Mouse (Mus musculus) embryonic fibroblast, embryonic 13.5 days (primary cell): Measurements from ENCODE around the gene Podn.

Experiments used
- CTCF ChIP-seq: IDR thresholded peaks from 2 replicates; pipeline ENCODE4 v1.5.1; 2011; ENCODE audit warnings: mild to moderate bottlenecking, control low read depth, low read length, moderate library complexity, borderline replicate concordance; ENCODE audit not compliant: insufficient read depth
- POLR2A ChIP-seq: IDR thresholded peaks from 2 replicates; pipeline ENCODE4 v1.6.1; 2011; ENCODE audit warnings: low read depth, mild to moderate bottlenecking, control low read depth, low read length, moderate library complexity

DNA sequence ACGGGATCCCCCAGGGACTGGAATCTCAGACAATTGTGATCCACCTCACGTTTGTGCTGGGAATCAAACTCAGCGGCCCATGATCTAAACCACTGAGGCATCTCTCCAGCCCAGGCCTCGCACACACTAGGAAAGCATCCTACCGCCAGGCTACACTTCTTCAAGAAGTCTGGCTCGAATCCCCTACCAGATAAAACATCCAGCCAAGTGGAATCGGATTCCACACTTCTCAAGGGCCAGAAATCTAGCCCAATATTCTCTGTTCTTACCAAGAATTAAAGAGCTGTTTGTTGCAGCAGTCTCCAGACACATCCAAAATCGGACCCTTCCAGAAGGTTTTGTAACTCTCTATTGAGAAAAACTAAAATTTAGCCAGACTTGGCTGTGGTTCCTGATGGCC lies 59.2 kb downstream of the Podn start:
- TF ChIP-seq CTCF: no peak
- no peak for TF ChIP-seq POLR2A
